ENCODE assay signal across 17 mouse cellular contexts in genomic region chr10:69204677-69205400, GRCm38 (mm10). TPM values are rescaled to one million over a fixed set of nuclear protein-coding genes. Genes with fewer than 3 reads are reported as not detected.
DNase-seq lines count a peak whose midpoint lies in the region; ATAC-seq and TF ChIP-seq lines count a peak whose summit lies in the region.
"Had no signal": no experiment of that assay in that cellular context is flagged by ENCODE, and none has a peak within 500 bp of the region (broad histone marks: within the 10 kb centered on the region; RNA-seq: fewer than 3 reads in every experiment).

No protein-coding gene starts in this region.

- ATAC-seq in hindbrain, embryonic 11.5 days (ENCODE audit: low FRiP score), result no peak
- ATAC-seq in hindbrain, embryonic 16.5 days, result no peak
- ATAC-seq: CD4-positive, CD25-positive, alpha-beta regulatory T cell, adult 4 months had no signal

- intact Hi-C loops in left cerebral cortex, adult 2 months (cut with DNase I), result no loop called here

- H3K27me3 ChIP-seq in hindbrain, embryonic 11.5 days (ENCODE audit: control insufficient read depth, insufficient read depth, low read length), result no peaks in the 10 kb centered on the region
- no peaks in the 10 kb centered on the region for H3K27me3 ChIP-seq in hindbrain, embryonic 16.5 days (replicated peaks; ENCODE audit: control insufficient read depth, insufficient read depth, low read length)
- H3K27me3 ChIP-seq: lung, embryonic 15.5 days; neural tube, embryonic 15.5 days; stomach, embryonic 15.5 days had no signal

- DNase-seq in adrenal gland, postnatal 14 days, result peak; percentile 36
- no peak for DNase-seq in adrenal gland, adult 8-10 months
- peak; percentile 22 for DNase-seq in hindbrain, embryonic 11.5 days (ENCODE audit: low spot score)
- DNase-seq in 3T3-L1 (ENCODE audit: low read depth, low spot score), result peak; percentile 73
- DNase-seq in embryo, embryonic 11 days, result peak; percentile 45
- DNase-seq in left cerebral cortex, adult 2 months (ENCODE audit: extremely low spot score in 1 of 2, low spot score in 2 of 2), result no peak
- no peak for DNase-seq in cerebellum, adult 11 months
- DNase-seq: cerebellum, postnatal 25 days; kidney, adult 8-10 months; left cerebral cortex, postnatal 4 days; right cerebral cortex, postnatal 14 days; thymus, postnatal 36 days had no signal

- no peak overlapping the region for H3K27ac ChIP-seq in hindbrain, embryonic 11.5 days (ENCODE audit: low read depth, low read length)
- H3K27ac ChIP-seq in hindbrain, embryonic 16.5 days (ENCODE audit: low read depth, low read length), result no peak overlapping the region
- no peak overlapping the region for H3K27ac ChIP-seq in left cerebral cortex, adult 2 months
- H3K27ac ChIP-seq: lung, embryonic 15.5 days; neural tube, embryonic 15.5 days; stomach, embryonic 15.5 days had no signal

- no peak overlapping the region for H3K9ac ChIP-seq in hindbrain, embryonic 11.5 days (ENCODE audit: low read depth, low read length)
- no peak overlapping the region for H3K9ac ChIP-seq in hindbrain, embryonic 16.5 days (ENCODE audit: low read depth, low read length)
- H3K9ac ChIP-seq: lung, embryonic 15.5 days; neural tube, embryonic 15.5 days; stomach, embryonic 15.5 days had no signal

- H3K4me3 ChIP-seq in hindbrain, embryonic 11.5 days (ENCODE audit: low read depth, low read length), result no peak overlapping the region
- no peak overlapping the region for H3K4me3 ChIP-seq in hindbrain, embryonic 16.5 days (ENCODE audit: low read length)
- no peak overlapping the region for H3K4me3 ChIP-seq in left cerebral cortex, adult 2 months
- H3K4me3 ChIP-seq: lung, embryonic 15.5 days; neural tube, embryonic 15.5 days; stomach, embryonic 15.5 days had no signal

- no peaks in the 10 kb centered on the region for H3K9me3 ChIP-seq in hindbrain, embryonic 11.5 days (ENCODE audit: control insufficient read depth, low read length)
- peaks cover 2% of the 10 kb centered on the region; the same call in 1 of the 2 replicates for H3K9me3 ChIP-seq in hindbrain, embryonic 16.5 days (ENCODE audit: control insufficient read depth, low read length)
- H3K9me3 ChIP-seq: lung, embryonic 15.5 days; neural tube, embryonic 15.5 days; stomach, embryonic 15.5 days had no signal

- no peak for TF ChIP-seq CTCF in left cerebral cortex, adult 2 months (IDR thresholded peaks at IDR 0.05)

- H3K4me1 ChIP-seq in hindbrain, embryonic 11.5 days (replicated peaks; ENCODE audit: control insufficient read depth, insufficient read depth, low read length), result no peaks in the 10 kb centered on the region
- no peaks in the 10 kb centered on the region for H3K4me1 ChIP-seq in hindbrain, embryonic 16.5 days (ENCODE audit: control insufficient read depth, insufficient read depth, low read depth, low read length)
- H3K4me1 ChIP-seq: lung, embryonic 15.5 days; neural tube, embryonic 15.5 days; stomach, embryonic 15.5 days had no signal

- H3K36me3 ChIP-seq in hindbrain, embryonic 11.5 days (ENCODE audit: control insufficient read depth, insufficient read depth, low read length), result no peaks in the 10 kb centered on the region
- no peaks in the 10 kb centered on the region for H3K36me3 ChIP-seq in hindbrain, embryonic 16.5 days (ENCODE audit: control insufficient read depth, insufficient read depth, low read length)
- H3K36me3 ChIP-seq: lung, embryonic 15.5 days; neural tube, embryonic 15.5 days; stomach, embryonic 15.5 days had no signal

- WGBS in hindbrain, embryonic 11.5 days, result 39% methylated on average over 8 of the region's 8 CpGs
- 25% methylated on average over 8 of the region's 8 CpGs for WGBS in hindbrain, embryonic 16.5 days

- H3K4me2 ChIP-seq in hindbrain, embryonic 11.5 days (replicated peaks; ENCODE audit: low read depth, low read length), result no peak overlapping the region
- H3K4me2 ChIP-seq in hindbrain, embryonic 16.5 days (ENCODE audit: low read length), result no peak overlapping the region
- H3K4me2 ChIP-seq: lung, embryonic 15.5 days; neural tube, embryonic 15.5 days; stomach, embryonic 15.5 days had no signal

RNA-seq across cellular contexts. Expression of gene A930033H14Rik, which starts 8.1 kb away (rescaled TPM):
- total RNA-seq in adrenal gland, postnatal 14 days (2021), result 2.4 and 3.7 TPM in 2 replicates
- total RNA-seq in adrenal gland, adult 8-10 months (2022), result 1 to 10 TPM; 2.0 to 4.5 (median 3.5) TPM
- polyA plus RNA-seq in hindbrain, embryonic 11.5 days (2014; fragmentation: Nextera tagmentation; extraction: Ambion mirVana), result 1.1 and 1.3 TPM in 2 replicates
- polyA plus RNA-seq in hindbrain, embryonic 16.5 days (2015; fragmentation: Nextera tagmentation; extraction: Ambion mirVana), result 1.2 and 1.8 TPM in 2 replicates
- total RNA-seq in left cerebral cortex, adult 2 months (2021), result 1 to 10 TPM; 3.2 to 4.2 TPM
- polyA plus RNA-seq: CD4-positive, CD25-positive, alpha-beta regulatory T cell, adult 4 months had no signal

RNA-seq across cellular contexts. Expression of gene Rhobtb1, which starts 53.6 kb away (rescaled TPM):
- 15.6 and 15.8 TPM in 2 replicates for total RNA-seq in adrenal gland, postnatal 14 days (2021)
- total RNA-seq in adrenal gland, adult 8-10 months (2022), result 10 to 100 TPM in 3 of 4 experiments, 1 to 10 TPM in 1; 9.6 to 14.1 (median 13.2) TPM
- polyA plus RNA-seq in hindbrain, embryonic 11.5 days (2014; fragmentation: Nextera tagmentation; extraction: Ambion mirVana), result 18.3 and 18.7 TPM in 2 replicates
- 11.4 and 13.3 TPM in 2 replicates for polyA plus RNA-seq in hindbrain, embryonic 16.5 days (2015; fragmentation: Nextera tagmentation; extraction: Ambion mirVana)
- total RNA-seq in left cerebral cortex, adult 2 months (2021), result 1 to 10 TPM; 8.6 to 9.5 TPM
- polyA plus RNA-seq: CD4-positive, CD25-positive, alpha-beta regulatory T cell, adult 4 months had no signal

Comparison
In these comparisons a context has a peak if more than half of its experiments do, and no peak if none do; other contexts are left out.
1. DNase-seq: peak in adrenal gland, postnatal 14 days (single experiment), hindbrain, embryonic 11.5 days (single experiment), 3T3-L1 (single experiment) and embryo, embryonic 11 days (single experiment); none in adrenal gland, adult 8-10 months (single experiment), left cerebral cortex, adult 2 months (0 of 2) and cerebellum, adult 11 months (single experiment).